Mouse (Mus musculus): Measurements from ENCODE around the gene Gabrb1.

GRCm38 (mm10) chr5:71976571-71977061 lies 318.7 kb downstream of the Gabrb1 start:
- TF ChIP-seq POLR2A (IDR thresholded peaks at IDR 0.05; ENCODE audit: insufficient read depth, low read length) (no peak), EP300 (IDR thresholded peaks at IDR 0.05; ENCODE audit: insufficient read depth, low read depth, low read length) (no peak), CTCF (IDR thresholded peaks at IDR 0.05; ENCODE audit: low read depth, low read length) (no peak)
